In the genomic region with DNA sequence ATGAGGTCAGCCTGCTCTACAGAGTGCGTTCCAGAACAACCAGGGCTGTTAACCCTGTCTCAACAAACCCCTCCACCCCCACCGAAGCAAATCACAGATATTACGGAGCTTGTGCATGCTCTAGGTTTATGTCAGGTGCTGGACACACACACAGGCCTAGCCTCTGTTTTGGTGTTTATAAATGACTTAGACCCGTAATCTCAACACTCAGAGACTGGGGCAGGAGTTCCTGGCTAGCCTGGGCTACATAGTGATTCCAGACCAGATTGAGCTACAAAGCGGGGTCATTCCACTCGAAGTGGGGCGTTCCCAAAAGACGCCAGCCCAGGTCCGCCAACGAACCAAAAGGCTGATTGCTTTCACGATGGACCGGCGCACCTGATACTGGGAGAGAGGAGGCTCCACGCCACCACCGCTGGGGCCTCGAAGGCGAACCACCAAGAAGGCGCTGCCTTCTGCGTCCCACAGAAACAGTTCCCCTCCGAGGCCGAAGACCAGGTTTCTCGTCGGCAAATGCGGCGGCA, we compare ENCODE assay signal across 1 mouse cellular context.
TF ChIP-seq lines count a peak whose summit lies in the region.

No protein-coding gene starts in this region.

TF ChIP-seq in CH12.LX, 34 proteins besides CTCF, POLR2A, EP300 and RAD21:
- TF ChIP-seq UBTF (IDR thresholded peaks at IDR 0.05; ENCODE audit: low read depth, low read length) (0 out of 2 replicates have a peak, but pooled peaks have one; percentile 33), POLR2AphosphoS2 (IDR thresholded peaks at IDR 0.05; ENCODE audit: low read depth, low read length) (no peak), MAX (IDR thresholded peaks at IDR 0.05; ENCODE audit: low read length) (peak; percentile 74; the same call in 1 of the 2 replicates), MYC (IDR thresholded peaks at IDR 0.05; ENCODE audit: low read depth, low read length) (peak; percentile 52; the same call in 1 of the 2 replicates)
